Comparison of ENCODE assay signal across 10 mouse cellular contexts in genomic region chr15:102310074-102310845, GRCm38 (mm10). TPM values are rescaled to one million over a fixed set of nuclear protein-coding genes. Genes with fewer than 3 reads are reported as not detected.
DNase-seq lines count a peak whose midpoint lies in the region; ATAC-seq lines count a peak whose summit lies in the region.
"Had no signal": no experiment of that assay in that cellular context is flagged by ENCODE, and none has a peak within 500 bp of the region (broad histone marks: within the 10 kb centered on the region; RNA-seq: fewer than 3 reads in every experiment).

No protein-coding gene starts in this region.

- no peak overlapping the region for H3K4me3 ChIP-seq in heart, embryonic 13.5 days
- H3K4me3 ChIP-seq in kidney, embryonic 15.5 days (replicated peaks), result no peak overlapping the region
- no peak overlapping the region for H3K4me3 ChIP-seq in stomach, embryonic 15.5 days (replicated peaks)
- H3K4me3 ChIP-seq: liver, embryonic 12.5 days had no signal

- no peaks in the 10 kb centered on the region for H3K9me3 ChIP-seq in heart, embryonic 13.5 days
- H3K9me3 ChIP-seq in kidney, embryonic 15.5 days (replicated peaks), result no peaks in the 10 kb centered on the region
- H3K9me3 ChIP-seq in stomach, embryonic 15.5 days, result no peaks in the 10 kb centered on the region
- H3K9me3 ChIP-seq: liver, embryonic 12.5 days had no signal

- H3K27me3 ChIP-seq in heart, embryonic 13.5 days (replicated peaks), result no peaks in the 10 kb centered on the region
- H3K27me3 ChIP-seq in kidney, embryonic 15.5 days, result no peaks in the 10 kb centered on the region
- no peaks in the 10 kb centered on the region for H3K27me3 ChIP-seq in stomach, embryonic 15.5 days (replicated peaks)
- H3K27me3 ChIP-seq: liver, embryonic 12.5 days had no signal

- no peak overlapping the region for H3K4me2 ChIP-seq in heart, embryonic 13.5 days
- H3K4me2 ChIP-seq in kidney, embryonic 15.5 days, result no peak overlapping the region
- no peak overlapping the region for H3K4me2 ChIP-seq in stomach, embryonic 15.5 days
- H3K4me2 ChIP-seq: liver, embryonic 12.5 days had no signal

- H3K4me1 ChIP-seq in heart, embryonic 13.5 days, result 0 out of 2 replicates have a peak, but pooled peaks cover 2% of the 10 kb centered on the region
- H3K4me1 ChIP-seq in kidney, embryonic 15.5 days, result peaks cover 5% of the 10 kb centered on the region; the same call in 1 of the 2 replicates
- H3K4me1 ChIP-seq in stomach, embryonic 15.5 days, result peaks cover 5% of the 10 kb centered on the region; the same call in 1 of the 2 replicates

- H3K9ac ChIP-seq in heart, embryonic 13.5 days, result no peak overlapping the region
- no peak overlapping the region for H3K9ac ChIP-seq in kidney, embryonic 15.5 days
- no peak overlapping the region for H3K9ac ChIP-seq in stomach, embryonic 15.5 days
- H3K9ac ChIP-seq: liver, embryonic 12.5 days had no signal

- H3K36me3 ChIP-seq in heart, embryonic 13.5 days, result peaks cover 95% of the 10 kb centered on the region
- H3K36me3 ChIP-seq in kidney, embryonic 15.5 days, result peaks cover 94% of the 10 kb centered on the region
- H3K36me3 ChIP-seq in stomach, embryonic 15.5 days, result peaks cover 43% of the 10 kb centered on the region

- 52% methylated on average over 10 of the region's 10 CpGs for WGBS in heart, embryonic 13.5 days
- 47% methylated on average over 10 of the region's 10 CpGs for WGBS in kidney, embryonic 15.5 days
- 52% methylated on average over 10 of the region's 10 CpGs for WGBS in stomach, embryonic 15.5 days

- ATAC-seq in heart, embryonic 13.5 days (ENCODE audit: extremely low read depth, insufficient number of reproducible peaks, low FRiP score, low TSS enrichment), result no peak
- ATAC-seq in kidney, embryonic 15.5 days (replicated peaks; ENCODE audit: low FRiP score), result peak; percentile 86
- peak; percentile 45; the same call in 1 of the 2 replicates for ATAC-seq in stomach, embryonic 15.5 days (ENCODE audit: insufficient read depth, low FRiP score, low read depth)
- ATAC-seq: liver, embryonic 12.5 days had no signal

- H3K27ac ChIP-seq in heart, embryonic 13.5 days (replicated peaks), result 0 out of 2 replicates have a peak overlapping the region, but pooled peaks have one; percentile 1
- H3K27ac ChIP-seq in kidney, embryonic 15.5 days, result peak overlapping the region; percentile 64
- H3K27ac ChIP-seq in stomach, embryonic 15.5 days, result peak overlapping the region; percentile 40; the same call in 1 of the 2 replicates
- H3K27ac ChIP-seq: liver, embryonic 12.5 days had no signal

- peak; percentile 62 for DNase-seq in ovary, adult 18-20 months (ENCODE audit: low spot score)
- no peak for DNase-seq in ovary, postnatal 14 days (ENCODE audit: low spot score)
- no peak for DNase-seq in B cell, adult 2 months
- DNase-seq in cerebellum, adult 8-10 months, result no peak
- no peak for DNase-seq in thymus, postnatal 14 days
- DNase-seq: right cerebral cortex, adult 18-20 months had no signal

RNA-seq across cellular contexts. Expression of gene Espl1, which starts 14.2 kb away (rescaled TPM):
- polyA plus RNA-seq in heart, embryonic 13.5 days (2015; fragmentation: Nextera tagmentation; extraction: Ambion mirVana), result 18.9 and 19.3 TPM in 2 replicates
- polyA plus RNA-seq in kidney, embryonic 15.5 days (2015; fragmentation: Nextera tagmentation; extraction: Ambion mirVana), result 23.5 and 31.0 TPM in 2 replicates
- polyA plus RNA-seq in stomach, embryonic 15.5 days (2015; fragmentation: Nextera tagmentation; extraction: Ambion mirVana), result 22.9 and 23.9 TPM in 2 replicates

RNA-seq across cellular contexts. Expression of gene Pfdn5, which starts 15.7 kb away (rescaled TPM):
- polyA plus RNA-seq in heart, embryonic 13.5 days (2015; fragmentation: Nextera tagmentation; extraction: Ambion mirVana), result 310 and 347 TPM in 2 replicates
- 382 and 393 TPM in 2 replicates for polyA plus RNA-seq in kidney, embryonic 15.5 days (2015; fragmentation: Nextera tagmentation; extraction: Ambion mirVana)
- 322 TPM in 2 replicates for polyA plus RNA-seq in stomach, embryonic 15.5 days (2015; fragmentation: Nextera tagmentation; extraction: Ambion mirVana)

RNA-seq across cellular contexts. Expression of gene Myg1, which starts 21.2 kb away (rescaled TPM):
- 60.0 and 65.0 TPM in 2 replicates for polyA plus RNA-seq in heart, embryonic 13.5 days (2015; fragmentation: Nextera tagmentation; extraction: Ambion mirVana)
- 106 and 122 TPM in 2 replicates for polyA plus RNA-seq in kidney, embryonic 15.5 days (2015; fragmentation: Nextera tagmentation; extraction: Ambion mirVana)
- polyA plus RNA-seq in stomach, embryonic 15.5 days (2015; fragmentation: Nextera tagmentation; extraction: Ambion mirVana), result 83.5 and 85.5 TPM in 2 replicates

RNA-seq across cellular contexts. Expression of gene Mfsd5, which starts 31.0 kb away (rescaled TPM):
- 46.1 and 46.7 TPM in 2 replicates for polyA plus RNA-seq in heart, embryonic 13.5 days (2015; fragmentation: Nextera tagmentation; extraction: Ambion mirVana)
- 68.6 and 69.8 TPM in 2 replicates for polyA plus RNA-seq in kidney, embryonic 15.5 days (2015; fragmentation: Nextera tagmentation; extraction: Ambion mirVana)
- 66.3 and 66.4 TPM in 2 replicates for polyA plus RNA-seq in stomach, embryonic 15.5 days (2015; fragmentation: Nextera tagmentation; extraction: Ambion mirVana)

RNA-seq across cellular contexts. Expression of gene Gm9918, which starts 39.9 kb away (rescaled TPM):
- polyA plus RNA-seq in heart, embryonic 13.5 days (2015; fragmentation: Nextera tagmentation; extraction: Ambion mirVana), result not detected in 2 replicates
- 0.44 and 0.55 TPM in 2 replicates for polyA plus RNA-seq in kidney, embryonic 15.5 days (2015; fragmentation: Nextera tagmentation; extraction: Ambion mirVana)
- 0.27 and 0.30 TPM in 2 replicates for polyA plus RNA-seq in stomach, embryonic 15.5 days (2015; fragmentation: Nextera tagmentation; extraction: Ambion mirVana)
- polyA plus RNA-seq: liver, embryonic 12.5 days had no signal

Comparison
In these comparisons a context has a peak if more than half of its experiments do, and no peak if none do; other contexts are left out.
1. H3K27ac ChIP-seq: peak in every context shown above with its lines; median percentile 64 in kidney, embryonic 15.5 days; 40 in stomach, embryonic 15.5 days; 1 in heart, embryonic 13.5 days.